Mouse (Mus musculus): ENCODE results near the gene Prpf8.
A peak's percentile ranks its signal among the peaks of the same experiment; 100 is the strongest.
"Not testable (repeated sequence)": the region's sequence is repeated elsewhere in the genome, so short reads cannot be mapped to it uniquely, and the experiment has no call there.

Prpf8 gene

DNA sequence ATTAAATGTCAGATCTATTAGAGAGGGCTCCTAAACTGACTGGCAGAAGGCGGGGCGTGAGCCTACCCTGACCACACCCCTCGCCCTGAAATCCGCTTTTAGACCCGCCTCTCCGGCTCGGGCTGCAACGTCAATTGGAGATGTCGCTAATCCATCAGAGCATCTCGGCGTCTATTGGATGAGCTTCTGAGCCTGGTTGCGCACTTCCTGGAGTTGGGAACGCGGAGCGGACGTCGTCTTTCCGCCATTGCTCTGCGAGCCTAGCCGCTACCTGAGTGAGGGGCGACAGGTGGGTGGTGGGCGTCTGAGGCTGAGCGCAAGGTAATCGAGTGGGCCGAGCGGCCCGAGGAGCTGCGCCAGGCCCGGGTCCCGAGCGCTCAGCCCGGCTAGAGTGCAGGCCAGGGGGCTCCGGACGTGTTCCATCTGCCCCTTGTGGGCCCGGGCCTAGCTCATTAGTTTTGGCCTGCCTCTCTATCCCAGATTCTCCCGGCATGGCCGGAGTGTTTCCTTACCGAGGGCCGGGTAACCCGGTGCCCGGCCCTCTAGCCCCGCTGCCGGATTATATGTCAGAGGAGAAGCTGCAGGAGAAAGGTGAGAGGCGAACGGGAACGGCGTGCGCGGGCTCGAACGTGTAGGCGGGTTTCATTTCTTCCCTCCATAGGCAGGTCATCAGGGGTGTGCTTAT is at the start of gene Prpf8:
Prpf8 (plus strand) TSS at position 216 of the 685 bp plus-strand sequence.
- DNase-seq (ENCODE audit: low spot score), result peak; percentile 95

DNA sequence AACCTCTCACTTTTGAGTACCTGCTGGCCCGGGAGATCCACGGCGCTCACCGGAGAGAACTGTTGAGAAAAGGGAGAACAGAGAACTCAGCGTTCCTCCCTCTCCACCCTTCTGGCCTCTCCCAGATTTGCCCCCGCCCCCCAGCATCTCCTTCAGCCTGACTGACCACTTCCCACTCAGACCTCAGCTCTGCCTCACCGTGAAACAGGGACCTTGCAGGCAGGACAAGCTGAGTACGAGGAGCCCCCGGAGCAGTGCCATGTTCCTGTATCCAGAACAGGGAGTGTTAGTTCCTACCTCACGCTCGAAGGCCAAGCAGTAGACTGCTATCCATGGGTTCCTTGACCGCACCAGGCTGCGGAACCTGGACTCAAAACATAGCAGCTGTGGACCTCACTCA is 48.4 kb upstream of the Prpf8 start:
- no peak for DNase-seq (ENCODE audit: low spot score)

DNA sequence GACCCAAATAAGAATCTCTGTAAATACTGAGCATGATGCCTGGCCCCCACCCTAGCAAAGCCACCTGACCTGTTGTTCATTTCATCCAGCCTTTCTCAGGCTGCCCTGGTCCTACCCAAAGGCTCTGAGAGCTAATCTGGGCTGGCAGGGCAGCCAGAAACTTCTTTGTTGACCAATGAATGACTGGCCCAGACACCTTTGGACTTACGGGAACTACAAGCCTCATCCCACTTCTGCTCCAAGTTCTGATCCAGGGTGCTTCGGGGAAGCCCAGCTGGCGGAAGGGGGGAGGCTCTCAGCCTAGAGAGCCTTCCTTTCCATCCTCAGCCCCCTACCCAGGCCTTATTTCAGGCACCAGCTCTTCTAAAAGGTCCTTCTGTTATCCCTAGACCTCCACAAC is 47.8 kb upstream of the Prpf8 start:
- no peak for DNase-seq (ENCODE audit: low spot score)

DNA sequence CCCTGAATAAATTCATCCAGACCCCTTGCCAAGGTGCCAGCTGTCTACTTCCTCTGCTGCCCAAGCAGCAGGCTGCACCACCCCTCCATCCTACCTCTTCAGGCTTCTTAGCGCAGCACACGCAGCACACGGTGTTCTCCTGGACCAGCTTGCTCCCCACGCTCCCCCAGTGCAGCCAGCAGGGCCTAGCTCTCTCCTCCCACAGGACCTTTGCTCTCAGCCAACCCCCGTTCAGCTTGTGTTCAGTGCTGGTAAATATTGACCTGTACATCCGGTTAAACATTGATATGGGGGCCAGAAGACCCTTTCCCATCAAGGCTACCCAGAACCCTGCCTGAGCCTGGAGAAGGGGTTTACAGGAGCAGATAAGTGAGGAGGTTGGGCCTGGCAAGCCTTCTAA is 47.3 kb upstream of the Prpf8 start, which contains the start of gene Serpinf2:
Serpinf2 (minus strand) TSS at position 229 of the 400 bp plus-strand sequence.
- DNase-seq (ENCODE audit: low spot score), result no peak

DNA sequence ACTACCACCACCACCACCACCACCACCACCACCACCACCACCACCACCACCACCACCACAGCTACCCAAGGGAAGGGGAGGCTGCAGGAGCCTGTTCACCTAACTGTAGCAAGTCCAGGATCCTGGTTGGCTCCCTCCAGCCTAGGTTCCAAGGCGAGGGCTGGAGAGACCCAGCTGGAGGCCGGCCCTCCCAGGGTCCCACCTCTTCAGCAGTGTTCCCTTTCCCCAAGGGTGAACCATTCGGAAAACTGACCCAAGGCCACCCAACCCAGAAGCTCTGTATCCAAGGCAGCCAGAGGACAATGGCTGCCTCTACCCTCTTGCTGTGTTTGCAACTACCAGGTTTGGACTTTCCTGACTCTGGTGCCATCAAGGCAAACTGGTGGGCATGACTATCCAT is 46.7 kb upstream of the Prpf8 start:
- DNase-seq (ENCODE audit: low spot score), result no peak

DNA sequence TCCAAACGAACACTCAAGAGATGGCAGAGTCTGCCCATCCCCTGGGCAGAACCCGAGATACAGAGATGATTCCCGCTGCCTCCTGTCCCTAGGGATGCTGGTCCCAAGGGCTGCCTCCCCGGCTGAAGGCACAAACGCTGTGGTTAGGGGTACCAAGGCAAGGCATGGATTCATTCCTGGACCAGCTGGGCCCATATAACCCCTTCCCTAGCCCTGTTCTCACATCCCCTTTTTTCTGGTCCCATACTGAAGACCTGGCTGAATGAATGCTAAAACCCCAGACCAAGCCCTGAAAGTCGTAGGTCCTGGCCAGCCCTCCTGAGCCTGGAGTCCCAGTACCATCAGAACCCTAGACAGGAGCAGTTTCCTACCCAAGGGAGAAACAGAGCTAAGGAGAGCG is 45.6 kb upstream of the Prpf8 start:
- no peak for DNase-seq (ENCODE audit: low spot score)

DNA sequence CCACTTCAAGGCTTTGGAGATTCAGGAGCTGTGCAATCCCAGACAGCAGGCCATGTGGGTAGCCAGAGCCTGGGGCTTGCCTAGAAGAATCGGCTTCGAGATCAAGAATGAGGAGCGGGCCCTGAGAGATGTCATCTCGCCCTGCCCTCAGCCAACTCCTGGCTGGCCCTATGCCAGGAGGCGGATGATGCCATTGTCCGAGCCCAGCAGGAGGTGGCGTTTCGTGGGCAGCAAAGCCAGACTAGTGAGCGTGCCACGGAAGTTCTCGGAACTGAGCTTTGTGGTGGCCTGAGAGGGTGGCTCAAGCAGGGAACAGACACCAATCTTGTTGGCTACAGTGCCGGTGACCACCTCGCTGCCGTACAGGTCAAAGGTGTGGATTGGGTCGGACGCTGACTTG is 45.0 kb upstream of the Prpf8 start:
- DNase-seq (ENCODE audit: low spot score), result no peak

DNA sequence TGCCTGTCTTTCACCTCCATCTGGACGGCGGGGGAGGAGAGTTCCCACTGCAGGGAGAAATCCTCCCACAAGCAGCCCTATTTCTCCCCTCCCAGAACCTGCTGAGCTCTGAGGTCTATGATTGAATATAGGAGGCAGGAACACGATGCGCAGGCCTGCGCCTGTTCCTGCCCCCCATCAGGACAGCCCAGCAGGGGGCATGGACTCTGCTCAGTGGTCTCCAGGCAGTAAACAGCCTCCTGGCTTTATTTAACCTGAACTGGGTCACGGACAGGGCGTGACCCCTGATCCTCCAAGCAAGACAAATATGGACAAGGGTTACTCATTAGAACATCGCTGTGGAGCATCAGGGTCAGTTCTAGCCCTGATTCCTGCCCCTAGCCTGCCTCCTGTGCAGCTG is 42.9 kb upstream of the Prpf8 start:
- DNase-seq (ENCODE audit: low spot score), result no peak

DNA sequence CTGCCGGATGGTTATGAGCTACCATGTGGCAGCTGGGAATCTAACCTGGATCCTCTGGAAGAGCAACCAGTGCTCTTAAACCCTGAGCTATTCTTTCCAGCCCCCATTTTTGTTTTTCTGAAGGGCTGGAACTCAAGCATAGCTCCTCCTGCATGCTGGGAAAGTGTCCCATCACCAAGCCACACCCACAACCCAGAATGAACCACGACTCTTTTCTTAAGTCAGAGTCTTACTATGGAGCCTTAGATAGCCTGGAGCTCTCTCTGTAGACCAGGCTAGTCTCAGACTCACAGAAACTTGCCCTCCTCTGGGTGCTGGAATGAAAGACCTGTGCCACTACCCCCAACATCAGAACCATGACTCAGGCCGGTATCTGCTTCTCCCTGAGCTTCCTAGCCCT is 38.0 kb upstream of the Prpf8 start:
- DNase-seq (ENCODE audit: low spot score), result no peak

DNA sequence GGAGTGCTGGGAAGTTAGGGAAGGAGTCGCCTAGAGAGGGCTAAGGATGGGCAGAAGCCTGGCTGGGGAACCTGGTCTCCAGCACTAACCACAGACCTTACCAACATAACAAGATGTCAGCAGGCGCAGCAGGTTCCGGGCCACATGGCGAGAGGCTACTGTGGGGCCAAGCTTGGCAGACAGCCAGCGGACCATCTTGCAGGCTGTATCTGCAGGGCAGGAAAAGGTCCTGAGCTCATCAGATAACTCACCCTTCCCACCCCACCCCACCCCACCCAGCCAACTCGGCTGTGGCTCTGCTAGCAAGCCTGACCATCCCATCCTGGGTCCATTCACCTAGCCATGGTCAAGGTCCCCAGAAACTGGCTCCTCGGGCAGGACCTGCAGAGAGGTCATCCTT is 36.9 kb upstream of the Prpf8 start:
- peak; percentile 75 for DNase-seq (ENCODE audit: low spot score)

DNA sequence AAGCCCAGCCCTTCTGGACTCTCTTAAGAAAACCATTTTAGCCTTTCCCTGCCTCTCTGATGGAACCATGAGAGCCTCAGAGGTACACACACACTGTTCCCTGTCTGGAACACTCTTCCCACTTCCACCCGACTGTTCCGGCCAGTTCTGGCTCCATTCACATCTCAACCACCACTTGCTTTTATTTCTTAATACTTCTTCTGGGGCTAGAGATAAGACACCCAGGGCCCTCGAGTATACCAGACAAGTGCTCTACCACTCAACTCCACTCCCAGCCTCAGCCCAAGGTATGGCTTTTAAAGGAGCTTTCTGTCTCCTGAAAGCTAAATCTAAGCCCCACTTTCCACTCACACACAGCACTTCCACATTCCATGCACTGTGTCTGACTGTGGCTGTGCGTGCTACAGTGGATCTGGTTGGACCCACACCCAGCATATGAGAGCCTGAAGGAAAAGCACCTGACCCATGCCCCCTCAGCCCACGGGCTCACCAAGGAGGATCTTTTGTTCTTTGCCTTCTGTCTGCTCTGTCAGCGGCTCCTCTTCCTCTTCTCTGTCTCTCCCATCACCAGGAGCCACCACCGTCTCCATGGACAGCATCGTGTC is 36.2 kb upstream of the Prpf8 start:
- peak; percentile 49 for DNase-seq (ENCODE audit: low spot score)

DNA sequence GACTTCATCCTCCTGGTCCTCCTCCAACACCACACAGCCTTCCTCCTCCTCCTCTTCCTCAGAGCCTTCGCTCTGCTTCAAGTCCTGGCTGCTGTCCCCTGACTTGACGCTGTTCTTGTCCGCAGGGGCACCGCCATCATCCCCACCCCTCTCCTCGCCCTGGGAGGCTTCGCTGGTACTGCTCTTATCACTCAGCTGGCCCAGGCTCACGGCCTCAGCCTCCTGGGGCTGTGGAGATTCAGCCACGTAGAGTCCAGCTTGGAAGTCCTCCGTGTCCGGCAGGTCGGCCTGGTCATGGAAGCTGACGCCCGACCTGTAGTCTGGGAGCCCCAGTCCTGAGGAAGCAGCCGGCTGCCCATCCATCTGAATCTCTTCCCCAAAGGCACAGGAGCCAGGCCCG is 35.7 kb upstream of the Prpf8 start:
- peak; percentile 40 for DNase-seq (ENCODE audit: low spot score)

DNA sequence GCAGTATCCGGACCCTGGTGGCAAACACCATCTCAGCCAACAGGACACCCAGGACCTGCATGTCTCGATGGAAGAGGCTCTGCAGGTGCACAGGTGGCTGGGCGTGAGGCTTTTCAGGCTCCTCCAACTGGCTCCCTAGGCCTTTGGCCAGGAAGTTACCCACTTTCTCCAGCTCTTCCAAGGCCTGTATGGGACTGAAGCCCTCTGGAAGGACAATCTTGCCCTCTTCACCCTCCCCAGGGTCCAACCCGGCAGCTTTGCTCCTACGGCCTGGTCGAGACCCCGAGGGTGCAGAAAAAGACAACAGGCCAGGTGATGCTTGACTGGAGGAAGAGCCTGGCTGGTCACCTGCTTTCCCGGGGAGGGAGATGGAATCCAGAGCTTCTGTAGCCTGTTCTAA is 34.5 kb upstream of the Prpf8 start:
- no peak for DNase-seq (ENCODE audit: low spot score)

DNA sequence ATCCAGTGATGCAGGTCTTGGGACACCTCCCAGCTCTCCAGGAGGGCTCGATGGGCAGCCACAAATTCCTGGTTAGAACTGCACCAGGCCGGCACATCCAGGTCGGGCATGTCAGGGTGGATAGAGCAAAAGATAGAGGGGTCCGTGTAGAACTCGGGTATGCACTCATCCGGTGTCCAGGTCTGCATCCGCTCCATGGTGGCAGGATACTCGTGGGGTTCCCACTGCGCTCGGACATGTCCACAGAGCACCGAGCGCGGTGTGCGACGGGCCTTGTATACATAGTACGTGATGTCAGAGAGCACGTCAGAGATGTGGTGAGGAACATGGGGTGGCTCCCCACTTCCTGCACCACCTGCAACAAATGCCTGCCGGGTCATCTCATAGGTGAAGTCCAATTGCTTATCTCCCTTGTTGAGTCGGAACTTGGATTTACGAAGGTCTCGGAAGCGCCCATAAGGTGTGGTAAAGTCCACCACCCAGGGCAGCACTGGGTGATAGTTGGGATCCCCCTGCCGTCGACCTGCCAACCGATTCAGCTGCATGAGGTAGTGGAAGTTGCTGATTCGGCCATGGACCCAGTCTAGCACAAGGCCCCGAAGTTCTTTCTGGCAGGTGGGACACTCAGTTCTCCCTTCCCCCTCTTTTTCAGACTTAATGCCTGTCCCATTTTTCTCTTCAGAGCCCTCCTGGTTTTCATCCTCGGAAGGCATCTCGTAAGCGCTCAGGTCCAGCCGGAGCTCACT is 33.6 kb upstream of the Prpf8 start:
- DNase-seq (ENCODE audit: low spot score), result no peak

DNA sequence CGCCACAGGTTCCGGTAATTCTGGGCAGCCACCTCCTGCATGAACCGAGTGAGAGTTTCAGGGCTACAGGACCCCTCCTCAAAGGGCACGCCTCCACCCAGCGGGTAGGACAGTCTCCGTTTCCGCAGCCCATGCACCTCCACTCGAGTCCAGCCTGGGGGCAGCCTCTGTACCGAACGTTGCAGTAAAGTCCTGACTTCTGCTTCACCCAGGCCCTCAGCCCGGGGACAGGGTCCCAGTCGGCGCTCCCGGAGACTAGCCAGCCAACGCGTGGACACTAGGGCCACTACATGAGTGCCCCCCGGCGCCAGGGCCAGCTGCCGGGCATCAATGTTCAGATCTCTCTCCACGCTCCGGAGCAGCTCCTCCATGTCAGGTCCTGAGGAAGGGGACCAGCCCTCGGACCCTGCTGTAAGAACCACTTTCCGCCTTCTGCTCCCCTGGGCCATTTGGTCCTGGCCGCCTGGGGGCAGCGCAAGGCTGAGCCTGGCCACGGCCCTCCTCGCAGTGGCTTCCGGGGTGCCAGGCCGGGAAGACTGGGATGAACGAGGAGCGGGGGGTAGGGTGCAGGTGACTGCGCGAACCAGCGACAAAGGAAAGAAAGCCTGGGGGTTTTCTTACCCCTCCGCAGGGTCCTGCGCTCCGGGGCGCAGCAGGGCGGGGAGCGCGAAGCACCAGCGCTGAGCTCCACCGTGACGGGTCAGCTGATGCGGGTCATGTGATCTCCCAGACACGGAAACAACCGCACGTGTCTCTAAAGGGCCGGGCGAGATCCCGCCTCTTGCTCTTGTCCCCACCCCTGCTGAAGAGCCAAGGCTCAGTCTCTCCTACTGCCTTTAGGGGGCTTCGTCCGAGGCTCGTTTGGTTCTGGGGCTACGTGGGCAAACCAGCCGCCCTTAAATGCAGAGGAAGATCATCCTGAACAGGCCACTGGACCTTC is 32.4 kb upstream of the Prpf8 start, which contains the start of gene Wdr81:
Wdr81 (minus strand) TSS at position 727 of the 940 bp plus-strand sequence.
- peak; percentile 80 for DNase-seq (ENCODE audit: low spot score)

DNA sequence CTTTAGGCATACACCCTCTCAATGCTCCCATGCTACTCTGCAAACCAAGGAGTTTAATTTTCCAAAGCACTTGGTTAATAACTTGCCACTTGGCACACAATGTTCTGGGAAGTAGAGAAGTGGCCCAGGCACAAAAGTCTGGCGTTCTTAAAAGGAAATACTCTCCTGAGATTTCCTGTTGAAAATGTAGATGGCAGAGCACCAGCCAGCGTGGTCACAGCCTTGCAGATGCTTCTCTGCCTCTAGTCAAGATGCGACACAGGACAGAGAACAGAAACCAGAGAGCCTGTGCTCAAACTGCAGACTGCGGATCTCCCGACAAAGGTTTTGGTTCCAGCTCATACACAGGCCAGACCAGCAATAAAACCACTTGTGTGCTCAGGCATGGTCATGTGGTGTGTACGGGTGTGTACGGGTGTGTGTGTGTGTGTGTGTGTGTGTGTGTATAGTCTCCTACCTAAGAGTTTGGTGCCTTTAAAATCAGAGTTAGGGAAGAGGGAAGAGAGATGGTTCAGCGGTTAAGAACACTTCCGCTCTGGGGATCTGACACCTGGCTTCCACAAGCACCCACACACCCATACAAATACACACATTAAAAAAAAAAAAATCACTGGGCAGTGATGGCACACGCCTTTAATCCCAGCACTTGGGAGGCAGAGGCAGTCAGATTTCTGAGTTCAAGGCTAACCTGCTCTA is 31.4 kb upstream of the Prpf8 start:
- DNase-seq (ENCODE audit: low spot score), result peak; percentile 21

DNA sequence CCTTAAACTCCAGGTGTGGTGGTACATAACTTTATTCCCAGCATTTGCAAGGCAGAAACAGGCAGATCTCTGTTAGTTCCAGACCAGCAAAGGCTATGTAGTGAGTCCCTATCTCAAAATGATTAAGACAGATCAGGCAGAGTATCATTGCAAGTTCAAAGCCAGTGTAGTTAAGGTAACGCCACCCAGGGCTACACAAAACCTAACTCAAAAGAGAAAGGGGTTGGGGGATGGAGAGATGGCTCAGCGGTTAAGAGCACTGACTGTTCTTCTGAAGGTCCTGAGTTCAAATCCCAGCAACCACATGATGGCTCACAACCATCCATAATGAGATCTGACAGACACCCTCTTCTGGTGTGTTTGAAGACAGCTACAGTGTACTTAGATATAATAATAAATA is 30.6 kb upstream of the Prpf8 start:
- DNase-seq (ENCODE audit: low spot score), result not testable (repeated sequence)

DNA sequence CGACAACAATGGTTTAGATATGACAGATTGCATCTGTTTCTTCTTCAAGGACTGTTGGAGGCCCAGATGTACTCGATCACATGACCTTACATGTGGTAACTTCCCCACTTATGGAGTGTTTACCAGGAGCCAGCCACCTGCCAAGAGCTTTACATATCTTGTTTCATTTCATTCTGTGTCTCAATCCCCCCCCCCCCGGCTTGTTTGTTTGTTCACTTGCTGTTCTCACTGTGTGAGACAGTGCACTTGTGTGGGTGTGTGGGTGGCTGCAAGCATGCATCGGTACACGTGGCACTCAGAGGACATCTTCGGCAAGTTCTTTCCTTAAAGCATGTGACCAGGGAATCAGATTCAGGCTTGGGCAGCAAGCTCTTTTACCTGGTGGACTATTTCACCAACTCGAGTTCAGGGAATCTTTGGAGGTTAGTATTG is 30.2 kb upstream of the Prpf8 start:
- DNase-seq (ENCODE audit: low spot score), result no peak

DNA sequence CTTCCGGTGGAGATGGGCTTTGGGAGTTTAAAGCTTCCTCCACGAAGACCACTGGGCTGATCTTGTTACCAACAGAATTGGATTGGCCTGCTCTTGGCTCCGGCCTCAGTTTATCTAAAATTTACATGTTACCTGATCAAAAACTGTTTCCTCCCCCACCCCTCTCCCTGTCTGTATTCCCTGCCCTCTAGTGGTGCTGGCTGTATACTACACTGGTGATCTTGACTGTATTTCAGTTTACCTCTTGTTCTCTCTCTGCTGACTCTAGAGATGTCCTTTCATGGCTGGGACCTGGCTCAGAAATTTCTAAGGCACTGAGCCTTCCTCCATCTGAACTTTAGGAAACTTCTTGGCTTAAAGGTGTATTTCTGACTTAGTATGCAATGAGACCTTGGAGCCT is 28.4 kb upstream of the Prpf8 start:
- DNase-seq (ENCODE audit: low spot score), result peak; percentile 34

DNA sequence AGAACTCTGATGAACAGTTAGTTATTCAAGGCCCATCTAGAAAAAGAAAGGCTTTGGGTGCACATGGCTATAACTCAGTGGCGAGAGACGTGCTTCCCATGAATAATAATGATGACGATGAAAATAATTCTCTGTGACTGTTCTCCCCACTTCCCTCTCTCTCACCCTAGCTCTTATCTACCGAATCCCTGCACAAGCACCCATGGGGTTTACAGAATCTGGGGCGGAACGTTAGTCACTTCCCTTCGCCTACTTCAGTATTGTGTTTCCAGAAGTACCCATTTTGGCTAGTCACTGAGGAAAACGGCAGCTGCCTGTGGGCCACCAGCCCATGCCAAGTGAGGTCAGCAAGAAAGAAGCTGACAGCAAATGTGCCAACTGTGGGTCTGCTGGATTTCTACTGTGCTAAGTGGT is 28.0 kb upstream of the Prpf8 start:
- DNase-seq (ENCODE audit: low spot score), result no peak

DNA sequence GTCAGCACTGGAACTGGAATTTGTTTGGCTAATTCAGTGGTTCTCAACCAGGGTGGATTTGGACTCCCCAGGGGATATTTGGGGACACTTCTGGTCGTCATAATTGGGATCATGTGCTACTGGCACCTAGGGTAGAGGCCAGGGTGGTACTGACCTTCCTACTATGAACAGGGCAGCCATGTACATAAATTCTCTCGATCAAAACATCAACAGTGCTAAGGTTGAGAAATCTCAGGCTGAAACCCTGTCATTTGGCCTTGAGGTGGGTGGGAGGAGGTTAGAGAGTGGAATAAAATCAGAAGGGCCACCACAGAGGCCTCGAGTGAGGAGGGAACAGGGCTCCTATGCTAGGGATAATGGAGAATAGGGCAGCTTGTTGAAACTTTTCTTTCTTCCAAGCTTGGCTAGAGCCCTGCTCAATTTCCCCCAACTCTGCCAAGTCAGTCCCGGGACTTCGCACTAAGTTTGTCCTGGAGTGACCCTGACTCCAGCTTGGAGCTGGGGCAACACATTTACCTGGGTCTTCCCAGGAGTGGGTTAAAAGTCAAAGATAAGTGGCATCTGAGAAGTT is 27.4 kb upstream of the Prpf8 start:
- no peak for DNase-seq (ENCODE audit: low spot score)

All from spleen, adult 12 weeks (tissue).